Mouse (Mus musculus): ENCODE measurements around the gene Commd7.
A peak's percentile ranks its signal among the peaks of the same experiment; 100 is the strongest.

The Commd7 gene

GRCm38 (mm10) chr2:153586515-153587174 lies 45.9 kb downstream of the Commd7 start:
- DNase-seq (ENCODE audit: low read depth) = peak; percentile 81

- no peak for DNase-seq (ENCODE audit: low read depth)
Measured at GRCm38 (mm10) chr2:153585981-153586380, 46.6 kb downstream of the Commd7 start.

GRCm38 (mm10) chr2:153584396-153584795 lies 48.2 kb downstream of the Commd7 start:
- no peak for DNase-seq (ENCODE audit: low read depth)

GRCm38 (mm10) chr2:153583641-153584049 lies 48.9 kb downstream of the Commd7 start:
- no peak for DNase-seq (ENCODE audit: low read depth)

GRCm38 (mm10) chr2:153582876-153583585 lies 49.5 kb downstream of the Commd7 start:
- DNase-seq (ENCODE audit: low read depth) = no peak

GRCm38 (mm10) chr2:153581416-153581815 lies 51.2 kb downstream of the Commd7 start:
- DNase-seq (ENCODE audit: low read depth) = no peak

GRCm38 (mm10) chr2:153580458-153580985 lies 52.1 kb downstream of the Commd7 start:
- DNase-seq (ENCODE audit: low read depth) = no peak

- DNase-seq (ENCODE audit: low read depth) = no peak
Measured at GRCm38 (mm10) chr2:153580042-153580441, 52.5 kb downstream of the Commd7 start.

GRCm38 (mm10) chr2:153577122-153577521 lies 55.5 kb downstream of the Commd7 start:
- no peak for DNase-seq (ENCODE audit: low read depth)

GRCm38 (mm10) chr2:153576150-153576549 lies 56.4 kb downstream of the Commd7 start:
- DNase-seq (ENCODE audit: low read depth) = no peak

GRCm38 (mm10) chr2:153575554-153575953 lies 57.0 kb downstream of the Commd7 start:
- no peak for DNase-seq (ENCODE audit: low read depth)

- no peak for DNase-seq (ENCODE audit: low read depth)
Measured at GRCm38 (mm10) chr2:153573101-153573500, 59.5 kb downstream of the Commd7 start.

GRCm38 (mm10) chr2:153568541-153568940 lies 64.0 kb downstream of the Commd7 start:
- no peak for DNase-seq (ENCODE audit: low read depth)

- DNase-seq (ENCODE audit: low read depth) = no peak
Measured at GRCm38 (mm10) chr2:153568013-153568412, 64.6 kb downstream of the Commd7 start.

Measured in NIH3T3 (cell line).